Mouse (Mus musculus): ENCODE data around the gene Pcif1.

Gene Pcif1

DNA sequence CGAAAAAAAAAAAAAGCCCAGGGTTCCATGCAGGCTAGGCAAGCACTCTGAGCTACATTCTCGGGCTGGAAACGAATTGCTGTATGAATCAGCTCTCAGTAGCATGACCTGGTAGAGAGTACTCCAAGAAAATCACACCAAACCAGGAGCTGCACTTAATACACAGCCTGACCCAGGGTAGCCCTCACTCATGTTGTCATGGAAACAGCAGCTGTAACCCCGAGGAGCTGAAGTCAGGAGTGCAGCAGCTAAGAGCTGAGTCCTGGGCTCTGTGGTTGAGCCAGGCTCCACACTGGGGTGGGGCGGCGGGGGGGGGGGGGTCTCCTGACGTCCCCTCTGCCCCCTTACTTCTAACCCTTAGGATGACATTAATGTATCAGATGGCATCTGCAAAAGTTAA, 42.9 kb downstream of the Pcif1 start:
- DNase-seq (ENCODE audit: extremely low spot score), result no peak

DNA sequence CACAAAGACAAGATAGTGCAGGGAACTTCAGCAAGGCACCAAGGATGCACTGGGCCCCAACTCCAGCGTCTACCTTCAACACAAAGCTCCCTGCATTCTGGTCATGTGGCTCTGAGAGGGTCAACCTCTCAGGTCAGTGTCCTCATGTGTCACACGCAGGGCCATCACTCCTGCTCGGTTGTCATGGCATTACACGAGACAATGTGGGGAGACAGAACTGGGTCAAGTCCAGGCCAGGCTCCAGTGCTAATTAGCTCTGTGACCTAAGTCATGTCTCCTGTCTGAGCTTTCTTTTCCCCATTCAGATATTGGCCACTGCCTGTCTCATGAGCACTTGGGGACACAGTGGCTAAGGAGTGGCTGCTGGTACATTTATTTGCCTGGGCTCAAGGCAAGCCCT, 44.2 kb downstream of the Pcif1 start:
- no peak for DNase-seq (ENCODE audit: extremely low spot score)

GRCm38 (mm10) chr2:164924100-164924857, 45.2 kb downstream of the Pcif1 start:
- peak; percentile 70 for DNase-seq (ENCODE audit: extremely low spot score)

DNA sequence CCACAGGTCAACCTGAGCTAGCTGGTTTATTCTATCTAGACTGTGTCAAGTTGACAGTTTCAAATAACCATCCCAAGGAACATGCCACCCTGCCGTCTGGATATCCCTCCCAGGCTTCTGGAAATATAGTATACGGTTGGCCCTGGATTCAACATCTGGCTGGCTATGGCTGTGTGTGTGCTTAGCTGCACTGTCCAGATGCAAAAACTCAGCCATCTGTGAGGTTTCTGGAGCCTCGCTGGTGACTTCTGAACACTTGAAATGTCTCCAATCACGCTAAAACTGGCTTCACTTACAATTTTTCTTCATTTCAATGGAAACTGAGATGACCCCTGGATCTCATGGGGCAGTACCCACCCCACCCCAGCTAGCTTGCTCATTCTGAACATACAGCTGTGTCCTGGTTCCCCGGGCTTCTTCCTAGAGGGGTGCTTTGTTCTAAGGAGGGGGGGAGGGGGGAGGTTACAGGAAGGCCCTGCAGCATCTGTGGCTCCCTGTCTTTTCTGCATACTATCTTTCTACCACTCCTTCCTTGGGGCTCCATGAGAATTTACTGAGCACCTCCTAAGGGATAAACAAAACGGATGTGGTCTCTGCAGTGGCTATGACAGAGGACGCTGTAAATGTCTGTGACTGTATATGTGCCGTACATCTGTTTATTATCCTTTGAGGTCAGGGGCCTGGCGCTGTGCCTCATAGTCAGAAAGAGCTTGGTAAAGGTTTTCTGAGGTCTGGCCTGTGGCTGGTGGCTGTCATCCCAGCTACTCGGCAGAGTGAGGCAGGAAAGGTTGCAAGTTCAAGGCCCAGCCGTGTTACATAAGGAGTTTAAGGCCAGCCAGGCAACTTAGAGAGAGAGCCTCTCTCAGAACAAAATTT, 51.8 kb downstream of the Pcif1 start:
- no peak for DNase-seq (ENCODE audit: extremely low spot score)

DNA sequence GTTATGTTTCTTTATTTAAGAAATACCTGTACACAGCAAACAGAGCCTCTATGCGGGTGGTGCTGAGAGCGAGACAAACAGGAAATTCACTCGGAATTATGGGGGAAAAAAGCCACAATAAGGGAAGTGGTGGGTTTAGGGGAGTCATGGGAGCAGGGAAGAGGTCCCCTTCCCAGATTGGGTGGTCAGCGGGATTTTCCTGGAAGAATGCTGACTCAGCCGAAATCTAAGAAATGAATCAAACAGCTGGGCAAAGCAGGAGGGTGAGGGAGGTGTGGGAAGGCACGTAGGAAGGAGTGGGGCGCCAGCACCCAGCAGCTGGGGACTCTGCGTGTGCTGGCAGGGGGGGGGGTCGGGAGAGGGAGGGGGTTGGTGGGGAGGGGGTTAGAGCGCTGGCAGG, 54.4 kb downstream of the Pcif1 start:
- DNase-seq (ENCODE audit: extremely low spot score), result no peak

GRCm38 (mm10) chr2:164935991-164936390, 56.9 kb downstream of the Pcif1 start:
- no peak for DNase-seq (ENCODE audit: extremely low spot score)

DNA sequence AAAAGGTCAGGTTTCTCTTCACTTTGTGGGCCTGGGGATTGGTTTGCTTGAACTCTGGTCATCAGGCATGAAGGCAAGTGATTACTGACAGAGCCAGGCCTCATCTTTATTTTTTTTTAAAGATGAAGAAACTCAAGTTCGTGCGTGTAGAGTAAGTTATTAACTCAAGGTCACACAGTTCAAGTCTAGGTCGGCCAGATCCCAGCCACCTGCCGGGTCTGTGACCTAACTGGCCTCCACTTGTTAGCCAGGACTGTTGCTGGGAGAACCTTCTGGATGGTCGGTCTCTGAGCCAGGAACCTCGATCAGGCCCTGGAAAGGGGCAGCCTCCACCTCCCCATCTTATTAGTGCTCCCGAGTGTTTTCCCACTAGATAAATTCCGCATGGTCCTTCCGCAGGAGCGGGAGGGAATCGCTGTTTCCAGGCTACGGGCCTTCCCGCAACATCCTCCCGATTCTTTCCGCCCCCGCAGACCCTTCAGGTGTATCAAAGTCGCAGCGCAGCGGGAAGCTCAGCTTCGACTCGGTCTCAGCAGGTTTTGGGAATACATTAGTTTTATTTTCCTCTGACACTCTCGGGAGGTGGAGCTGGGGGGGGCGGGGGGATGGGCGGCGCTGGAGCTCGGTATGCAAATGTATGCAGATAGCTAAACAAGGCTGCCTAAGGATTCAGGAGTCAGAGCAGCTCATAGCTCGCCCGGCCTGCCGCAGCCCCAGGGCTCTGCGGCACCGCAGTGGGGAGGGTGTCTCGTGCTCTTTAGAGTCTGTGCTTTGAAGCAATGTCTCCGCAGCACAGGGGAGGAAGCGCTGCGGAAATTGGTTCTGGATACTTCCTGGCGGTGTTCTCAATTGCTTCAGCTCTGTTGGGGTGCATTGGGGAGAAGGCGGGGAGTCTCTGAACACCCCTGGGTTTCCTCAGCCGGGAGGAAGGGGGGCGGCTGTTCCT, 59.3 kb downstream of the Pcif1 start:
- DNase-seq (ENCODE audit: extremely low spot score), result peak; percentile 51

- peak; percentile 15 for DNase-seq (ENCODE audit: extremely low spot score)
Observed at GRCm38 (mm10) chr2:164939106-164939505, 60.0 kb downstream of the Pcif1 start.

DNA sequence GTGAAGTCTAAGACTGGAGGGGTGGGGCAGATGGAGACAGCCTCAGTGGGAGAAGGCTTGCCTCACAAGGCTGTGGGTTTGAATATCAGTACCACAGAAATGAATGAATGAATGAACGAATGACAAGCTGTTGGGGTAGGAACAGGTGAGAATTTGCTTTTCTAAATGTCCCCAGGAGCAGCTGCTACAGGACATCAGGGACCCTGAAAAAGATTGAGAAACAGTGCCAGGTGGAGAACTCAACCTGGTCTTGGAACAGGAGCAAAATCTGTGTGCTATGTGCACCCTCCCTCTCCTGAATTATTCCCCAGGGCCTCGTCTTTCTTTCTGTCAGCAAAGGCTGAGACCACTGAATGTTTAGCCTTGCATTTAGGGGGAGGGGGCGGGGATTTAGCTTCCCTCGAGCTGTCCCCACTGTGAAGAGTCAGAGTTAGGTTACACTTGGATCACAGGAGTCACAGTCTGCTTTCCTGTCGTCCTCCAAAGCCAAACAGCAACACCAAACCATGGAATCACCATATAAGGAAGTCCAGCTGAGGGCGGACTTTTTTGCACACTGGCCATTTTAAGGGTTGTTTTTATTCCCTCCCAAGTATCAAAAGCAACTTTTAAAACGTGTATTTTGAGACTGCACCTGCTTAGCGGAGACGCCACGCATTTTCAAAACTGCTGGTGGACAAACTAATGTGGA, 61.2 kb downstream of the Pcif1 start, which contains the start of gene Mmp9:
Gene Mmp9, plus strand, starts transcription at position 641 of the 691 bp plus-strand sequence.
- DNase-seq (ENCODE audit: extremely low spot score), result peak; percentile 22

DNA sequence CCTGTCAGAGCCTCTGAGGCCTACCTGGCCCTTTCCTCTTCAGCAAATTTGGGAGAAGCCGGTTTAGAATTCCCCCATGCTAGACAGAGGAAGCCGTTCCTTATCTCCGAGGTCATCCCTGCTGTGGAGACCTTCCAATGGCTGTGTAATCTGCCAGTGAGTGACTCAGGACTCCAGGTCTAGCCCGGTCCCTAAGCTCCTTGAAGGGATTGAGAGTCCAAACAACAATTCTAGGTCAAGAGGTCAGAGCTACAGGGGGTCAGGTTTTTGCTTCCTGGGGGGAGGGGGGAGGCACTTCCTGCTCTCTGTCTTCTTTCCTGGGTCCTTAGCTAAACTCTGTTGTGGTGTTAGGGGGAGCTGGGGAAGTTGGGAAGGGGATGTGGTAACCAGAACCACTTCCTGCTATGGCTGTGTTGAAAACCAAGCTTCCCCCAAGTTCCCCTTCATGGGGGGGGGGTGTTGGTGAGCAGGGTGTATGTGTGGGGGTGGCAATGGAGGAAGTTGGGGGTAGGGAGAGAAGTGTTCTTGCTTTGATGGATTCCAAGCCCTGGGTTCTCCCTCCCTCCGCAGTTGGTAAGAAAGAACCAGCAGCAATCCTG, 63.7 kb downstream of the Pcif1 start:
- DNase-seq (ENCODE audit: extremely low spot score), result no peak

All from embryo, embryonic 9.5 days (tissue).